Mouse (Mus musculus) forebrain, embryonic 15.5 days (tissue): ENCODE data around the gene Ap2a1. TPM values are rescaled to one million over a fixed set of nuclear protein-coding genes. Genes with fewer than 3 reads are reported as not detected.

Experiments used
- ATAC-seq: fragments of 200-750 bp; cut with Nextera tagmentation; replicated peaks from 2 replicates; pipeline ENCODE4 v1.8.0; 2017; ENCODE audit warnings: mild to moderate bottlenecking, moderate TSS enrichment, moderate library complexity
- H3K27ac ChIP-seq: fragments of 300-500 bp; sonication (generic); replicated peaks from 2 replicates; pipeline ENCODE4 v1.5.1; 2015; ENCODE audit warnings: mild to moderate bottlenecking, inconsistent platforms
- H3K27me3 ChIP-seq: fragments of 300-500 bp; sonication (generic); 2 replicates; pipeline ENCODE4 v1.6.1; 2015; ENCODE audit warnings: inconsistent platforms
- H3K36me3 ChIP-seq: fragments of 300-500 bp; sonication (generic); 2 replicates; pipeline ENCODE4 v1.6.1; 2015; ENCODE audit warnings: mild to moderate bottlenecking, inconsistent platforms
- H3K4me1 ChIP-seq: fragments of 300-500 bp; sonication (generic); 2 replicates; pipeline ENCODE4 v1.6.1; 2015; ENCODE audit warnings: inconsistent platforms
- H3K4me2 ChIP-seq: fragments of 300-500 bp; sonication (generic); replicated peaks from 2 replicates; pipeline ENCODE4 v1.6.1; 2015; ENCODE audit warnings: mild to moderate bottlenecking, inconsistent platforms
- H3K4me3 ChIP-seq: fragments of 300-500 bp; sonication (generic); 2 replicates; pipeline ENCODE4 v1.5.1; 2015; ENCODE audit warnings: mild to moderate bottlenecking, inconsistent platforms
- H3K9ac ChIP-seq: fragments of 300-500 bp; sonication (generic); replicated peaks from 2 replicates; pipeline ENCODE4 v1.6.1; 2015; ENCODE audit warnings: mild to moderate bottlenecking, inconsistent platforms
- H3K9me3 ChIP-seq: fragments of 300-500 bp; sonication (generic); 2 replicates; pipeline ENCODE4 v1.6.1; 2016; ENCODE audit warnings: inconsistent platforms
- WGBS: fragments of 180-500 bp; shearing (Covaris S2); methylation state at CpG from one replicate; pipeline ENCODE4 v1.1.7; 2015; ENCODE audit warnings: mixed read lengths; 5-methylcytosine and 5-hydroxymethylcytosine counted together
- polyA plus RNA-seq: library from polyadenylated mRNA; unstranded; fragments of >200 nt; fragmentation: Nextera tagmentation; extraction: Ambion mirVana; gene quantifications from 2 replicates; pipeline ENCODE4 v1.2.1, GENCODE M21; 2015

Ap2a1 gene
- polyA plus RNA-seq, result 105 and 107 TPM in 2 replicates

GRCm38 (mm10) chr7:44929204-44930151, at the start of gene Ap2a1:
Gene Ap2a1, minus strand, starts transcription at chr7:44929496.
- WGBS, result under 1% methylated on average over 84 of the region's 84 CpGs
- peak within 1 kb of the TSS; percentile 97 for H3K27ac ChIP-seq
- peak within 1 kb of the TSS; percentile 63 for H3K4me2 ChIP-seq
- ATAC-seq, result peak; percentile 99
- peaks cover 28% of the 10 kb centered on the region for H3K4me1 ChIP-seq
- H3K27me3 ChIP-seq, result no peaks in the 10 kb centered on the region
- peak within 1 kb of the TSS; percentile 97 for H3K9ac ChIP-seq
- H3K4me3 ChIP-seq, result peak within 1 kb of the TSS; percentile 91
- peaks cover 7% of the 10 kb centered on the region; the same call in 1 of the 2 replicates for H3K36me3 ChIP-seq
- no peaks in the 10 kb centered on the region for H3K9me3 ChIP-seq

DNA sequence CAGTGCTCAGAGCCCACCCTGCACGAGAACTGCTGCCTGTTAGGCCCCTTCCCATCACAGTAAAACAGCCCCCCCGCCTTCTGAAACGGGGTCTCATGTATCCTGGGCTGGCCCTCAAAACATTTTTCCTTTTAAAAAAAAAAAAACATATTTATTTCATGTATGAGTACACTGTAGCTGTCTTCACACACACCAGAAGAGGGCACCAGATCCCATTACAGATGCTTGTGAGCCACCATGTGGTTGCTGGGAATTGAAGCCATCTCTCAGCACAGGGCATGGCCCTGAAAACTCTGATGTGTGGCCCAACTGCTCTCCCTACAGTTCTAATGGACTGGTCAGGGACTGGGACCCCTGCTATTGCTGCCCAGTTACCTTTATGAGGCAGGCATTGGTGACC, 49.0 kb upstream of the Ap2a1 start:
- no peak overlapping the region for H3K4me2 ChIP-seq
- H3K27ac ChIP-seq, result no peak overlapping the region
- H3K9me3 ChIP-seq, result no peaks in the 10 kb centered on the region
- H3K27me3 ChIP-seq, result no peaks in the 10 kb centered on the region
- peaks cover 16% of the 10 kb centered on the region for H3K4me1 ChIP-seq
- H3K4me3 ChIP-seq, result no peak overlapping the region
- no peak overlapping the region for H3K9ac ChIP-seq
- peaks cover 69% of the 10 kb centered on the region for H3K36me3 ChIP-seq
- ATAC-seq, result no peak
- WGBS, result 93% methylated on average over 3 of the region's 3 CpGs

DNA sequence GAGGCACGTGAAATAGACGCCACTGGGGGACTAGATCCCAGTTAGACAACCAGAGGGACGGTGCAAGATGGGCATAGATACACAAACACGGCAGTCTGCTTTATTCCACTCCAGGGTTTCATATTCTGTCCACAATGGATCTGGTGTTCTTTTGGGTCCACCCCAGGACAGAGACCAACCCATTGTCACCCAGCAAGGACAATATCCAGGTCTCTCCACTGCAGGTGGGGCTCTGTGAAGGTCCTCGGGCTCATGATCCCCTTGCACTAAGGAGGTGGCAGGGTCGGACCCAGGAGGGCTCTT, 45.8 kb upstream of the Ap2a1 start:
- WGBS, result 20% methylated on average over 6 of the region's 6 CpGs
- Histone ChIP-seq H3K27me3 (no peaks in the 10 kb centered on the region), H3K36me3 (peaks cover 43% of the 10 kb centered on the region), H3K4me1 (peaks cover 46% of the 10 kb centered on the region), H3K4me2 (peak overlapping the region; percentile 83), H3K27ac (peak overlapping the region; percentile 96), H3K9ac (0 out of 2 replicates have a peak overlapping the region, but pooled peaks have one; percentile 12), H3K9me3 (no peaks in the 10 kb centered on the region), H3K4me3 (peak overlapping the region; percentile 54)
- 0 out of 2 replicates have a peak, but pooled peaks have one; percentile 5 for ATAC-seq

GRCm38 (mm10) chr7:44974383-44975116, 45.3 kb upstream of the Ap2a1 start, which contains the start of gene Cpt1c:
Gene Cpt1c, minus strand, starts transcription at chr7:44974851.
- Histone ChIP-seq H3K4me2 (peak within 1 kb of the TSS; percentile 83), H3K9ac (peak within 1 kb of the TSS; percentile 62), H3K27ac (peak within 1 kb of the TSS; percentile 96), H3K9me3 (no peaks in the 10 kb centered on the region), H3K36me3 (peaks cover 39% of the 10 kb centered on the region), H3K4me1 (peaks cover 49% of the 10 kb centered on the region), H3K4me3 (peak within 1 kb of the TSS; percentile 54), H3K27me3 (no peaks in the 10 kb centered on the region)
- ATAC-seq, result peak; percentile 49
- 1% methylated on average over 22 of the region's 22 CpGs for WGBS

DNA sequence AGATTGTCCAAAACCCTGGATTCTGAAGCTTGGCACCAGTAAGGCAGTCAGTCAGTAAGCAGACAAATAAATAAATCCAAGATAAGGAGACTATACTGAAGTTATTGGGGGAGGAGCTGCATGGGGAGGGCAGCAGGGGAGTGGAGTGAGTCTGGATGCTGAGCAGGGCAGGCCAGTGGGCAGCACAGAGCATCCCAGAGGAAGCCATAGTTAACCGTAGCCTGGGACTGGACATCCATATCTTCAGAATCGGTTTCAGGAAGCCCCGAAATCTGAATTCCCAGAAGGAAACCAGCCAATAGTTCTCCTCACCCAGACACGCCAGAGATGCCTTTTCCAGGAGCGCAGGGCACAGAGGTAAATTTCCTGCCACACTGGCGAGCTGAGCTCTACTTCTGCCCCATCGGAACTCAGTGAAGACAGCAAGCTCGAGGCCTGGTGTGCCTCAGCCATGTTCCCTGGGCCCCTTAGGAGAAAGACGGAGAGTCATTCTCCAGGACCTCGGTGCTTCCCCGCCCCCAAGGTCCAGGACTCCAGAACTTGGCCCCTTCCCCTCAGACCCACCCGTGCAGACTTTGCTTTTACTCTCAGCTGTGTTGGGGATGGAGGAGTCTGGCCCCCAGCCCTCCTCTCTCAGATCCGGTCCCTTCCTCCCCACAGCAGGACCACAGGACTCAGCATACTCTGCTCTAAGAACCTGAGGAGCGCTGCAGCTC, 44.3 kb upstream of the Ap2a1 start:
- Histone ChIP-seq H3K4me3 (peak overlapping the region; percentile 54), H3K4me2 (peak overlapping the region; percentile 83), H3K9me3 (no peaks in the 10 kb centered on the region), H3K4me1 (peaks cover 50% of the 10 kb centered on the region), H3K27ac (peak overlapping the region; percentile 96), H3K9ac (peak overlapping the region; percentile 62), H3K36me3 (peaks cover 29% of the 10 kb centered on the region), H3K27me3 (no peaks in the 10 kb centered on the region)
- 28% methylated on average over 14 of the region's 14 CpGs for WGBS
- ATAC-seq, result no peak

GRCm38 (mm10) chr7:44971142-44971541, 41.8 kb upstream of the Ap2a1 start:
- peak overlapping the region; percentile 68 for H3K4me3 ChIP-seq
- H3K36me3 ChIP-seq, result peaks cover 19% of the 10 kb centered on the region
- ATAC-seq, result no peak
- peak overlapping the region; percentile 90 for H3K27ac ChIP-seq
- no peaks in the 10 kb centered on the region for H3K27me3 ChIP-seq
- 67% methylated on average over 7 of the region's 7 CpGs for WGBS
- H3K9ac ChIP-seq, result peak overlapping the region; percentile 56
- no peaks in the 10 kb centered on the region for H3K9me3 ChIP-seq
- H3K4me1 ChIP-seq, result peaks cover 50% of the 10 kb centered on the region
- peak overlapping the region; percentile 95 for H3K4me2 ChIP-seq

DNA sequence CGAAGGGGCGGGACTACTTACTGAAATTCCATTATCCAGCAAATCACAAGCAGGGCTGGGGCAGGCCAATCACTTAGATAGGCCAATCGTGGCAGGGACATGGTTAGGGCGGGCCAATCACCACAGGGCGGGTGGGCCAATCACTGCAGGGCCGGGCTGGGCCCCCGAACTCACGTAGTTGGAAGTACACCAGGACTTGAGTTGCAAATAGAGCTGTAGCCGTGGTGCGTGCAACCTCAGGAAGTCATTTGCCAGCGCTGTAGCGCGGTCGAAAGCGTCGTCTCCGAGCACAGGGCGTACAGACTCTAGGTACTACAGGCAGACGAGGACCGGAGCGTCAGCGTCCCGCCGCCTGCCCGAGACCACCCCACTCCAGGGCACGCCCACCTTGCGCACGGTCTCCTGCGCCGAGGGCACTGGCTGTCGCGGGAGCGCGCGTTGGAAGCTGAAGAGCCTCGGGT, 41.0 kb upstream of the Ap2a1 start:
- Histone ChIP-seq H3K4me1 (peaks cover 48% of the 10 kb centered on the region), H3K4me3 (peak overlapping the region; percentile 68), H3K4me2 (peak overlapping the region; percentile 95), H3K27ac (peak overlapping the region; percentile 90), H3K9ac (peak overlapping the region; percentile 56), H3K27me3 (no peaks in the 10 kb centered on the region), H3K36me3 (peaks cover 23% of the 10 kb centered on the region), H3K9me3 (no peaks in the 10 kb centered on the region)
- WGBS, result under 1% methylated on average over 36 of the region's 36 CpGs
- peak; percentile 96 for ATAC-seq

DNA sequence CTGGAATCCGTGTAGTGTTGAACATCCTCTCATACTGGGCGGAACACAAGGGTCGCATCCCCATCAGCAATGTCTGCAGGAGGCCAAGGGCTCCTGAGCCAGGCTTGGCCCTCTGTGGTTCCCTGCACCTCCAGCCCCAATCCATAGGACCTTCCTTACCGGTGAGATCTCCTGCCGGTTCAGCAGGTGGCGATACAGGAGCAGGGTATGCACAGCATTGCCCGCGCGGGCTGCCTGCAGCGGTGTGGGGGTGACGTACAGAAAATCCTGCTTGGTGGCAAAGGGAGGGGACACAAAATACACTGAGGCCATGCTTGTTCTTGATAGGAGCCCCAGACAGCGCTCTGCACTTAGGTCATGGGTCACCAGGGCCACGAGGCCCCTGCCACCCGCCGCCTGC, 37.3 kb upstream of the Ap2a1 start:
- Histone ChIP-seq H3K4me2 (no peak overlapping the region), H3K9ac (no peak overlapping the region), H3K27me3 (no peaks in the 10 kb centered on the region), H3K4me1 (peaks cover 19% of the 10 kb centered on the region), H3K9me3 (no peaks in the 10 kb centered on the region), H3K36me3 (peaks cover 50% of the 10 kb centered on the region), H3K27ac (no peak overlapping the region), H3K4me3 (no peak overlapping the region)
- 80% methylated on average over 15 of the region's 15 CpGs for WGBS
- no peak for ATAC-seq

DNA sequence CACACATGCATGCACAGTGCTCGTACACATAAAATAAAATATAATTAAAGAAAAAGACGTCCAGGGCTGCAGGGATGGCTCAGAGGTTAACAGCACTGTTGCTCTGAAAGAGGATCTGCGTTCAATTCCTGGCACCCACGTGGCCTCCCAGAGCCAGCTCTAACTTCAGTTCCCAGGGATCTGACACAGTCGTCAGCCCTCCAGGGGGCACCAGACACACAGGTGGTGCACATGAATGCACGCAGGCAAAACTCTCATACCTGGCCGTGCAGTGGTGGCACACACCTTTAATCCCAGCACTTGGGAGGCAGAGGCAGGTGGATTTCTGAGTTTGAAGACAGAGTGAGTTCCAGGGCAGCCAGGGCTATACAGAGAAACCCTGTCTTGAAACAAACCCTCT, 36.7 kb upstream of the Ap2a1 start:
- Histone ChIP-seq H3K4me1 (peaks cover 13% of the 10 kb centered on the region), H3K9ac (no peak overlapping the region), H3K36me3 (peaks cover 57% of the 10 kb centered on the region), H3K27ac (no peak overlapping the region), H3K9me3 (no peaks in the 10 kb centered on the region), H3K27me3 (no peaks in the 10 kb centered on the region), H3K4me2 (no peak overlapping the region), H3K4me3 (no peak overlapping the region)
- WGBS, result 86% methylated on average over 7 of the region's 7 CpGs
- no peak for ATAC-seq

- no peaks in the 10 kb centered on the region for H3K27me3 ChIP-seq
- H3K27ac ChIP-seq, result no peak overlapping the region
- no peak overlapping the region for H3K4me3 ChIP-seq
- no peak overlapping the region for H3K9ac ChIP-seq
- H3K9me3 ChIP-seq, result no peaks in the 10 kb centered on the region
- H3K4me2 ChIP-seq, result no peak overlapping the region
- 92% methylated on average over 13 of the region's 13 CpGs for WGBS
- peaks cover 4% of the 10 kb centered on the region; the same call in 1 of the 2 replicates for H3K4me1 ChIP-seq
- H3K36me3 ChIP-seq, result peaks cover 62% of the 10 kb centered on the region
- no peak for ATAC-seq
Measured at GRCm38 (mm10) chr7:44964990-44965389, 35.7 kb upstream of the Ap2a1 start.

GRCm38 (mm10) chr7:44962831-44963230, 33.5 kb upstream of the Ap2a1 start:
- WGBS, result 88% methylated on average over 5 of the region's 5 CpGs
- H3K27me3 ChIP-seq, result no peaks in the 10 kb centered on the region
- ATAC-seq, result no peak
- no peaks in the 10 kb centered on the region for H3K4me1 ChIP-seq
- peaks cover 76% of the 10 kb centered on the region for H3K36me3 ChIP-seq
- H3K27ac ChIP-seq, result no peak overlapping the region
- no peak overlapping the region for H3K9ac ChIP-seq
- H3K4me2 ChIP-seq, result no peak overlapping the region
- H3K9me3 ChIP-seq, result no peaks in the 10 kb centered on the region
- H3K4me3 ChIP-seq, result no peak overlapping the region
